Comparison of ENCODE assay signal across 8 mouse cellular contexts in genomic region chr17:51812261-51812941, GRCm38 (mm10). TPM values are rescaled to one million over a fixed set of nuclear protein-coding genes. Genes with fewer than 3 reads are reported as not detected.
A peak's percentile ranks its signal among the peaks of the same experiment; 100 is the strongest.
DNase-seq lines count a peak whose midpoint lies in the region; ATAC-seq and TF ChIP-seq lines count a peak whose summit lies in the region.

No protein-coding gene starts in this region.

- H3K4me3 ChIP-seq in kidney, embryonic 14.5 days (ENCODE audit: low read length), result peak overlapping the region; percentile 75
- peak overlapping the region; percentile 92 for H3K4me3 ChIP-seq in heart, postnatal 0 days (ENCODE audit: low read depth, low read length)
- peak overlapping the region; percentile 72 for H3K4me3 ChIP-seq in liver, embryonic 12.5 days

- 0 out of 2 replicates have a peak, but pooled peaks cover 2% of the 10 kb centered on the region for H3K4me1 ChIP-seq in kidney, embryonic 14.5 days (ENCODE audit: control insufficient read depth, insufficient read depth, low read length)
- no peaks in the 10 kb centered on the region for H3K4me1 ChIP-seq in heart, postnatal 0 days (ENCODE audit: control insufficient read depth, insufficient read depth)
- H3K4me1 ChIP-seq in liver, embryonic 12.5 days, result peaks cover 12% of the 10 kb centered on the region; the same call in 1 of the 2 replicates

- peak overlapping the region; percentile 87 for H3K4me2 ChIP-seq in kidney, embryonic 14.5 days (replicated peaks; ENCODE audit: low read depth, low read length)
- H3K4me2 ChIP-seq in heart, postnatal 0 days (ENCODE audit: low read depth, low read length), result peak overlapping the region; percentile 84
- H3K4me2 ChIP-seq in liver, embryonic 12.5 days, result peak overlapping the region; percentile 94

- no peak for DNase-seq in kidney, adult 18-20 months
- DNase-seq in MN1 (ENCODE audit: low spot score), result peak; percentile 51
- DNase-seq in embryo, embryonic 10.5 days (ENCODE audit: low spot score), result peak; percentile 72
- DNase-seq in heart, postnatal 0 days (ENCODE audit: low spot score), result no peak
- peak; percentile 28 for DNase-seq in retina, postnatal 7 days (ENCODE audit: low read depth, low spot score)

- TF ChIP-seq EP300 in heart, postnatal 0 days (IDR thresholded peaks at IDR 0.05; ENCODE audit: low read depth), result no peak

- no peak for TF ChIP-seq CTCF in heart, postnatal 0 days (IDR thresholded peaks at IDR 0.05; ENCODE audit: low read depth)

- H3K27ac ChIP-seq in kidney, embryonic 14.5 days (ENCODE audit: low read depth, low read length), result peak overlapping the region; percentile 39; the same call in 1 of the 2 replicates
- peak overlapping the region; percentile 90 for H3K27ac ChIP-seq in heart, postnatal 0 days (ENCODE audit: low read depth)
- 0 out of 2 replicates have a peak overlapping the region, but pooled peaks have one; percentile 14 for H3K27ac ChIP-seq in liver, embryonic 12.5 days

- 0 out of 2 replicates have a peak, but pooled peaks cover 3% of the 10 kb centered on the region for H3K27me3 ChIP-seq in kidney, embryonic 14.5 days (ENCODE audit: control insufficient read depth, insufficient read depth, low read length)
- no peaks in the 10 kb centered on the region for H3K27me3 ChIP-seq in heart, postnatal 0 days (ENCODE audit: control insufficient read depth, insufficient read depth, low read length)
- peaks cover 27% of the 10 kb centered on the region for H3K27me3 ChIP-seq in liver, embryonic 12.5 days (replicated peaks)

- 0% methylated on average over 25 of the region's 48 CpGs for WGBS in kidney, embryonic 14.5 days
- WGBS in heart, postnatal 0 days, result under 1% methylated on average over 33 of the region's 48 CpGs
- WGBS in liver, embryonic 12.5 days (ENCODE audit: insufficient replicate concordance), result under 1% methylated on average over 48 of the region's 48 CpGs

- ATAC-seq in kidney, embryonic 14.5 days (ENCODE audit: low FRiP score, low TSS enrichment), result peak; percentile 75
- ATAC-seq in heart, postnatal 0 days (ENCODE audit: insufficient read depth, low read depth), result peak; percentile 57
- 0 out of 2 replicates have a peak, but pooled peaks have one; percentile 7 for ATAC-seq in liver, embryonic 12.5 days
- ATAC-seq in activated CD4-positive, CD25-positive, alpha-beta regulatory T cell, adult 4 months, result no peak

- peak overlapping the region; percentile 72 for H3K9ac ChIP-seq in kidney, embryonic 14.5 days (ENCODE audit: low read depth, low read length)
- peak overlapping the region; percentile 85 for H3K9ac ChIP-seq in heart, postnatal 0 days (replicated peaks; ENCODE audit: low read depth, low read length)
- H3K9ac ChIP-seq in liver, embryonic 12.5 days, result peak overlapping the region; percentile 58

- no peaks in the 10 kb centered on the region for H3K9me3 ChIP-seq in kidney, embryonic 14.5 days (ENCODE audit: control insufficient read depth, low read length)
- H3K9me3 ChIP-seq in heart, postnatal 0 days (replicated peaks; ENCODE audit: control insufficient read depth, low read length), result no peaks in the 10 kb centered on the region
- H3K9me3 ChIP-seq in liver, embryonic 12.5 days (replicated peaks), result no peaks in the 10 kb centered on the region

- no peaks in the 10 kb centered on the region for H3K36me3 ChIP-seq in kidney, embryonic 14.5 days (ENCODE audit: control insufficient read depth, insufficient read depth, low read length)
- no peaks in the 10 kb centered on the region for H3K36me3 ChIP-seq in heart, postnatal 0 days (replicated peaks; ENCODE audit: control insufficient read depth, insufficient read depth, low read length)
- no peaks in the 10 kb centered on the region for H3K36me3 ChIP-seq in liver, embryonic 12.5 days

RNA-seq across cellular contexts. Expression of gene Satb1, which starts 20.7 kb away (rescaled TPM):
- 9.0 and 12.7 TPM in 2 replicates for polyA plus RNA-seq in kidney, embryonic 14.5 days (2014; fragmentation: Nextera tagmentation; extraction: Ambion mirVana)
- 17.4 and 30.6 TPM in 2 replicates for total RNA-seq in heart, postnatal 0 days (2014; rRNA removed; ENCODE audit: low replicate concordance)
- polyA plus RNA-seq in heart, postnatal 0 days (2015; fragmentation: Nextera tagmentation; extraction: Ambion mirVana), result 8.1 and 8.4 TPM in 2 replicates
- polyA plus RNA-seq in liver, embryonic 12.5 days (2016; fragmentation: Nextera tagmentation; extraction: Ambion mirVana), result 2.4 and 2.7 TPM in 2 replicates
- 10 to 100 TPM; 41.0 to 63.4 TPM for polyA plus RNA-seq in activated CD4-positive, CD25-positive, alpha-beta regulatory T cell, adult 4 months (2017; shearing (Covaris generic))

Comparison
In these comparisons a context has a peak if more than half of its experiments do, and no peak if none do; other contexts are left out.
1. H3K27ac ChIP-seq: peak in every context shown above with its lines; median percentile 90 in heart, postnatal 0 days; 39 in kidney, embryonic 14.5 days; 14 in liver, embryonic 12.5 days.
2. DNase-seq: peak in MN1 (single experiment), embryo, embryonic 10.5 days (single experiment) and retina, postnatal 7 days (single experiment); none in kidney, adult 18-20 months (single experiment) and heart, postnatal 0 days (single experiment).
3. Peak in every context shown above with its lines, with median percentiles within 50 percentile points of each other: H3K4me2 ChIP-seq, H3K4me3 ChIP-seq and H3K9ac ChIP-seq.